8 mouse cellular contexts compared by ENCODE assay signal in genomic region chr10:57485908-57486541, GRCm38 (mm10). TPM values are rescaled to one million over a fixed set of nuclear protein-coding genes. Genes with fewer than 3 reads are reported as not detected.
DNase-seq lines count a peak whose midpoint lies in the region; ATAC-seq and TF ChIP-seq lines count a peak whose summit lies in the region.

TSS of gene Hsf2 (plus strand) at chr10:57486385.

- H3K27ac ChIP-seq in ES-Bruce4 (ENCODE audit: insufficient read depth, low read length) = peak within 1 kb of the TSS; percentile 83
- H3K27ac ChIP-seq in forebrain, embryonic 13.5 days = peak within 1 kb of the TSS; percentile 99
- H3K27ac ChIP-seq in liver, postnatal 0 days (ENCODE audit: low read depth) = peak within 1 kb of the TSS; percentile 84
- H3K27ac ChIP-seq in neural tube, embryonic 14.5 days (ENCODE audit: low read depth, low read length) = peak within 1 kb of the TSS; percentile 97

- H3K27me3 ChIP-seq in ES-Bruce4 (ENCODE audit: control insufficient read depth, insufficient read depth, low read length, poor library complexity, severe bottlenecking) = no peaks in the 10 kb centered on the region; the same call in 1 of the 2 replicates
- H3K27me3 ChIP-seq in forebrain, embryonic 13.5 days = no peaks in the 10 kb centered on the region
- H3K27me3 ChIP-seq in liver, postnatal 0 days (ENCODE audit: insufficient read depth, low read length) = no peaks in the 10 kb centered on the region
- H3K27me3 ChIP-seq in neural tube, embryonic 14.5 days (ENCODE audit: control insufficient read depth, insufficient read depth, low read length) = no peaks in the 10 kb centered on the region

- TF ChIP-seq EP300 in ES-Bruce4 (IDR thresholded peaks at IDR 0.05; ENCODE audit: insufficient read depth, low read depth, low read length) = no peak
- no peak for TF ChIP-seq EP300 in liver, postnatal 0 days (IDR thresholded peaks at IDR 0.05; ENCODE audit: low read depth)

- 1% methylated on average over 52 of the region's 52 CpGs for WGBS in forebrain, embryonic 13.5 days
- WGBS in large intestine, adult 2 months = 1% methylated on average over 52 of the region's 52 CpGs
- WGBS in liver, postnatal 0 days (ENCODE audit: insufficient replicate concordance) = 2% methylated on average over 42 of the region's 52 CpGs
- WGBS in neural tube, embryonic 14.5 days = 1% methylated on average over 35 of the region's 52 CpGs

- peaks cover 2% of the 10 kb centered on the region for H3K4me1 ChIP-seq in ES-Bruce4 (ENCODE audit: control insufficient read depth, insufficient read depth, low read length)
- peaks cover 21% of the 10 kb centered on the region for H3K4me1 ChIP-seq in forebrain, embryonic 13.5 days
- H3K4me1 ChIP-seq in liver, postnatal 0 days (ENCODE audit: insufficient read depth) = 0 out of 2 replicates have a peak, but pooled peaks cover 3% of the 10 kb centered on the region
- H3K4me1 ChIP-seq in neural tube, embryonic 14.5 days (ENCODE audit: control insufficient read depth, insufficient read depth, low read length) = peaks cover 13% of the 10 kb centered on the region; the same call in 1 of the 2 replicates

- peak; percentile 97 for DNase-seq in heart, postnatal 10 days
- DNase-seq in large intestine, adult 2 months (ENCODE audit: low read depth, low spot score) = peak; percentile 88
- peak; percentile 92 for DNase-seq in liver, postnatal 0 days
- peak; percentile 94 for DNase-seq in testis, postnatal 10 days (ENCODE audit: low spot score)

- H3K9ac ChIP-seq in ES-Bruce4 (ENCODE audit: low read depth, poor library complexity, severe bottlenecking) = peak within 1 kb of the TSS; percentile 97
- H3K9ac ChIP-seq in forebrain, embryonic 13.5 days = peak within 1 kb of the TSS; percentile 97
- H3K9ac ChIP-seq in liver, postnatal 0 days (replicated peaks) = peak within 1 kb of the TSS; percentile 77
- H3K9ac ChIP-seq in neural tube, embryonic 14.5 days (replicated peaks; ENCODE audit: low read depth, low read length) = peak within 1 kb of the TSS; percentile 93

- H3K4me2 ChIP-seq in forebrain, embryonic 13.5 days = peak within 1 kb of the TSS; percentile 73
- H3K4me2 ChIP-seq in liver, postnatal 0 days (ENCODE audit: low read depth, low read length) = peak within 1 kb of the TSS; percentile 89
- H3K4me2 ChIP-seq in neural tube, embryonic 14.5 days (ENCODE audit: low read depth, low read length) = peak within 1 kb of the TSS; percentile 51

- no peaks in the 10 kb centered on the region for H3K9me3 ChIP-seq in ES-Bruce4 (replicated peaks; ENCODE audit: control insufficient read depth, insufficient read depth, low read length, poor library complexity, severe bottlenecking)
- no peaks in the 10 kb centered on the region for H3K9me3 ChIP-seq in forebrain, embryonic 13.5 days (replicated peaks)
- H3K9me3 ChIP-seq in liver, postnatal 0 days (ENCODE audit: low read length) = no peaks in the 10 kb centered on the region
- no peaks in the 10 kb centered on the region for H3K9me3 ChIP-seq in neural tube, embryonic 14.5 days (ENCODE audit: control insufficient read depth, low read length)

- intact Hi-C loops in heart, postnatal 10 days (cut with DNase I) = loop anchor here (2.0 kb wide), 1 partner anchor 43 kb away; no protein-coding TSS in a partner anchor

- TF ChIP-seq POLR2A in ES-Bruce4 (IDR thresholded peaks at IDR 0.05; ENCODE audit: insufficient read depth, low read length) = peak; percentile 47

- ATAC-seq in cerebellum, adult (ENCODE audit: insufficient number of reproducible peaks, low FRiP score, low TSS enrichment) = peak; percentile 99
- peak; percentile 100 for ATAC-seq in forebrain, embryonic 13.5 days
- peak; percentile 98 for ATAC-seq in liver, postnatal 0 days
- ATAC-seq in neural tube, embryonic 14.5 days (ENCODE audit: low read depth) = peak; percentile 100

- H3K36me3 ChIP-seq in ES-Bruce4 (ENCODE audit: control insufficient read depth, insufficient read depth, low read length, poor library complexity, severe bottlenecking) = peaks cover 3% of the 10 kb centered on the region; the same call in 1 of the 2 replicates
- H3K36me3 ChIP-seq in forebrain, embryonic 13.5 days (ENCODE audit: poor library complexity, severe bottlenecking) = 0 out of 2 replicates have a peak, but pooled peaks cover 2% of the 10 kb centered on the region
- no peaks in the 10 kb centered on the region for H3K36me3 ChIP-seq in liver, postnatal 0 days (replicated peaks; ENCODE audit: insufficient read depth, low read length)
- no peaks in the 10 kb centered on the region for H3K36me3 ChIP-seq in neural tube, embryonic 14.5 days (ENCODE audit: control insufficient read depth, insufficient read depth, low read length)

- H3K4me3 ChIP-seq in ES-Bruce4 (ENCODE audit: low read depth, low read length) = peak within 1 kb of the TSS; percentile 99
- peak within 1 kb of the TSS; percentile 94 for H3K4me3 ChIP-seq in forebrain, embryonic 13.5 days
- H3K4me3 ChIP-seq in liver, postnatal 0 days (ENCODE audit: low read depth, low read length) = peak within 1 kb of the TSS; percentile 76
- peak within 1 kb of the TSS; percentile 63 for H3K4me3 ChIP-seq in neural tube, embryonic 14.5 days (ENCODE audit: low read depth, low read length)

- no peak for TF ChIP-seq CTCF in ES-Bruce4 (IDR thresholded peaks at IDR 0.05; ENCODE audit: low read depth, low read length)
- TF ChIP-seq CTCF in liver, postnatal 0 days (IDR thresholded peaks at IDR 0.05; ENCODE audit: low read depth) = no peak

RNA-seq across cellular contexts. Expression of gene Hsf2, which starts in this region (rescaled TPM):
- polyA plus RNA-seq in ES-Bruce4 (2011; ENCODE audit: insufficient read depth, insufficient read length, low read depth, missing spikeins) = 68.1 and 75.5 TPM in 2 replicates
- polyA plus RNA-seq in forebrain, embryonic 13.5 days (2015; fragmentation: Nextera tagmentation; extraction: Ambion mirVana) = 82.0 and 86.3 TPM in 2 replicates
- 10 to 100 TPM; 20.8 to 21.1 TPM for total RNA-seq in heart, postnatal 10 days (2021)
- 1.5 and 1.9 TPM in 2 replicates for polyA plus RNA-seq in large intestine, adult 2 months (2012; rRNA removed)
- polyA plus RNA-seq in liver, postnatal 0 days (2015; fragmentation: Nextera tagmentation; extraction: Ambion mirVana) = 20.2 and 27.3 TPM in 2 replicates
- 57.4 and 59.0 TPM in 2 replicates for polyA plus RNA-seq in neural tube, embryonic 14.5 days (2014; fragmentation: Nextera tagmentation; extraction: Ambion mirVana)

Comparison
In these comparisons a context has a peak if more than half of its experiments do, and no peak if none do; other contexts are left out.
1. Peak in every context shown above with its lines: DNase-seq, ATAC-seq, H3K4me3 ChIP-seq and H3K27ac ChIP-seq.